Mouse (Mus musculus): ENCODE measurements at regions not wholly inside any gene's neighbourhood (a gene's known extent, or its start where the extent isn't known, plus 50 kb on each side); places are given as distances from the start of the nearest gene placed in this dataset.
"Not testable (repeated sequence)": the region's sequence is repeated elsewhere in the genome, so short reads cannot be mapped to it uniquely, and the experiment has no call there.

GRCm38 (mm10) chr15:92994191-92994671 is 280.7 kb downstream of the Gxylt1 start:
- no peak for DNase-seq

GRCm38 (mm10) chr15:92993538-92994190 is 281.3 kb downstream of the Gxylt1 start:
- no peak for DNase-seq

DNA sequence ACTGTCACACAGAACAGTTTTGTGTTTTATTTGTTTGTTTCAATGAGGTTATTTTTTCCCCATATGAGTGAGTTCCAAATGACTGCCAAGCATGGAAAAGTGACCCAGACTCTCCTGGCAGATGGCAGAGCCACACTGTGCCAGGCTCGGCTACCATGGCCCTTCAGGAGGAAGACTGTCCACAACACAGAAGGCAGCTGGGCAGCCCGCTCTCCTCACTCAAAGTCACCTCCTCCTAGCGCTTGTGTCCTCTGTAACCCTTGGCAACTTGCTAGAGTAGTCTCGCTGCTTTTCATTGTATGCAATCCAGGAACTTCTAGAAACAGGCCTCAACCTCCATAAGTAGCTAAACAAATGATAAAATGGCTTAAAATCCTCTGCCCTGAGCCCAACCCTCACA is 299.2 kb downstream of the Gxylt1 start:
- DNase-seq, result peak; percentile 16 to 18

DNA sequence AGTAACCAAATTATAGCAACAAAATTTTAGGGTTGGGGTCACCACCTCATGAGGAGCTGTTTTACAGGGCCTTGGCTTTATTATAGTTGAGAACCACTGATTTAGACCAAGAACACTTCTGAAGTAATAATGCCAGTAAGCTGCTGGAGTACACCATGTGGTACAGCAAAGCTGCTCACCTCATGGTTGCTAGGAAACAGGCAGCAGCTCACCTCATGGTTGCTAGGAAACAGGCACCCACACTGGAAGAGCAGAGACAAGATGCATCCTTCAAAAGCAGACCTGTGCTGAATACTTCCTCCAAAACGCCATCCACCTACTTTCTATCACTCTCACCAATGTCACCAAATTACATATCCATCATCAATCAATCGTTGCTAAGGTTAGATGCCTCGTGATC is 300.0 kb downstream of the Gxylt1 start:
- DNase-seq, result no peak

DNA sequence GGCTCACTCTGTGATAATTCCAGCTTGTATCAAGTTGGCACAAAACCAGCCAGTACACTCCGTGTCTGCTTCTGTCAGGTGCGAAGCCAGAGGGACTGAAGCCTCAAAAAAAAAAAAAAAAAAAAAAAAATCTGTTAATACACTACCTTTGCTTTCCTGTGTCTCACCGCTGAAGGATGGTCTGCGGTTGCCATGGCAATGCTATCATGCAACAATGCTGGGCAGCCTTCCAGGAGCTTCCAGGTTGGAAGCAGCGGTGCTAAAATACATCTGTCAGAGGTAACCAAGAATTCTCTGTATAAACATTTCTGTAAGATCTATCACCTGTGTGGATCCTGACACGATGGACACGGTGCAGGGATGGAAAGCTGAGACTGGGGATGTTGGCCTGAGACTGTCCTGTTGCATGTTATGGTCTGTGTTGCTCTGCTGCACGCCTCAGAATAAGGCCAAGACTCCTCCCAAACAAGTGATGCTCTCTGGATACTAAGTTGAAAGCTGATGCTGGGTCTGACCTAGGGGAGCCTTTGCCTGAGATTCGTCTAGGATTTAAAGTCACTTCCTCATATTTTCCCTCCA is 301.2 kb downstream of the Gxylt1 start:
- DNase-seq, result no peak

DNA sequence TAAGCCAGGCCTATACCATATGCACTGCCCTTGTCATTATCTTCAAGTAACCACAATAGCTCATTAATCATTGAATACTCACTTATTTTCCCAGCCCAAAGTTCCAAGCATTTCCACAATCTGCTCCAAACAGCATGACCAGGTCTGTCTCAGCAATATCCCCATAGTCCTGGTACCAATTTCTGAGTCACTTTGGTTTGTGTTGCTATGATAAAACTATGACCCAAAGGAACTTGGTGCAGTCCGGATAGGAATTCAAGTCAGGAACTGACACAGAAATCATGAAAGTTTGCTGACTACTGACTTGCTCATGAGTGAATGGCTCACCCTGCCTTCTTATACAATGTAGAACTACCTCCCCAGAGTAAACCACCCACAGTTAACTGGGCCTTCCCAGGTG is 309.4 kb downstream of the Gxylt1 start:
- no peak for DNase-seq

DNA sequence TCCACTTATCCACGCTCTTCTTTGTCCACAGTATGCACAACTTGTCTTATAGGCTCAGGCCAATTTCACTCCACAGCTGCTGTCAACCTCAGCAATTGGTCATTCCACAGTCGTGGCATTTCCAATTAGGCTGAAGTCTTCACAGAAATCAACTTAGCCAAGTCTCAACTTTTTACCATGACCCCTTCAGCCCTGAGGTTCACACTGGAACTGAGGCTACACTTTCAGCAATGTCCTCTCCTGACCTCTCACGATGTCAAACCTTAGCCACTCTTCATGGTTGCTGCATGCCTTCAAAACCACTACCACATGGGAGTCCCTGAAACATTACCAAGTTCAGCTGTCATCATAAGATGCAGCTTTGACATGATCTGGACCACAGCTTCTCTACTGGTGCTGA is 310.1 kb downstream of the Gxylt1 start:
- DNase-seq, result no peak

DNA sequence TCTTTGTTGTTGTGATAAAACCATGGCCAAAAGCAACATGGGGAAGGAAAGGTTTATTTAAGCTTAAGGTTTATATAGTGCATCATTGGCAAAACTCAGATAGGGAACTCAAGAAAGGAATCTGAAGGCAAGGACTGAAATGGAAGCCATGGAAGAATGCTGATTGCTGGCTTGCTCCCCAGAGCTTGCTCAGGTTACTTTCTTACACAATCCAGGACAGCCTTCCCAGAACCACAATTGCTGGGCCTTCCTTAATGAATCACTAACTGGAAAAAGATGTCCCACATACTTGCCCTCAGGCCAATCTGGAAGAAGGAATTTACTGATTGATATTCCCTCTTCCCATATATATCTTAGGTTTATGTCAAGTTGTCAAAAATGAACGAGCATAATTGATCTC is 310.8 kb downstream of the Gxylt1 start:
- DNase-seq, result no peak

GRCm38 (mm10) chr15:92950912-92951311 is 324.1 kb downstream of the Gxylt1 start:
- DNase-seq, result not testable (repeated sequence)

DNA sequence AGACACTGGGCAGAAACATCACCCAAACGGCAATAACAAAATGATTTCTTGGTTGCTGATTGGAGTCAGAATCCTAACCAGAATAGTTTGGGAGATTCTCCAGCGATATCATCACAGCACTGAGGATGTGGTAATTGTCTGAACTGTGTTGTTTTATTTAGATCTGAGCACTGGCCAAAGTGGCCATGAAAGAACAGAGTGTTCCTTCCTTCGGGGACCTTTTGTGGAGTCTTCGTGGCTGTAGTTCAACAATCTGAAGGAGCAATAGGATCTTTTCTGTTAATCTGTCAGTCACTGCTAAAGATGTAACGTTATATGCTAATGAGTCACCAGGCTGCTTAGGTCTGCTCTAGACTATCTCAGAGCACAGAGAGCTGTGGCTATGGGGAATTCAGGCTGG is 328.8 kb downstream of the Gxylt1 start:
- no peak for DNase-seq

GRCm38 (mm10) chr15:92903821-92904220 is 371.2 kb downstream of the Gxylt1 start:
- no peak for DNase-seq

DNA sequence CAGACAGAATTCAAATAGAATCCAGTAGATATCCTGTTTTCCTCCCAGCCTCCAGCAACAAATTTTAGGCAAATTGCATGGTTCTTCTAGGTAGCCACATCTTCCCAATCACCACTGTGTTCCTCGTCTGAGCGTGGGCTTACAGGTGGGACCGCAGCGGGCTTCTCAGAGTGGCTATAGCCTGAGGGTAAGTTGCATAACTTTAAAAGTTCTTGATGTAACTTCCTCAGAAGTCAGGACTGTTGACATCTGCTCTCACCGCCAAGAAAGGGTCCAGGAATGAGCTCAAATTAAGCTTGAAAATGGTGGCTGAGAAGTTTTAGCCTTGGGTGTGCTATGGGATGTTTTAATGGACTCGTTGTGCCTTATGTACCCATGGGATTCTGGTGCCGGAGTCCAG is 377.7 kb downstream of the Gxylt1 start:
- no peak for DNase-seq

- DNase-seq, result no peak
Measured at GRCm38 (mm10) chr15:92895836-92896235, 379.1 kb downstream of the Gxylt1 start.

- DNase-seq, result no peak
Measured at GRCm38 (mm10) chr15:92876438-92876837, 398.5 kb downstream of the Gxylt1 start.

GRCm38 (mm10) chr15:92864106-92864505 is 410.9 kb downstream of the Gxylt1 start:
- no peak for DNase-seq

GRCm38 (mm10) chr15:92850854-92851253 is 424.1 kb downstream of the Gxylt1 start:
- no peak for DNase-seq

DNA sequence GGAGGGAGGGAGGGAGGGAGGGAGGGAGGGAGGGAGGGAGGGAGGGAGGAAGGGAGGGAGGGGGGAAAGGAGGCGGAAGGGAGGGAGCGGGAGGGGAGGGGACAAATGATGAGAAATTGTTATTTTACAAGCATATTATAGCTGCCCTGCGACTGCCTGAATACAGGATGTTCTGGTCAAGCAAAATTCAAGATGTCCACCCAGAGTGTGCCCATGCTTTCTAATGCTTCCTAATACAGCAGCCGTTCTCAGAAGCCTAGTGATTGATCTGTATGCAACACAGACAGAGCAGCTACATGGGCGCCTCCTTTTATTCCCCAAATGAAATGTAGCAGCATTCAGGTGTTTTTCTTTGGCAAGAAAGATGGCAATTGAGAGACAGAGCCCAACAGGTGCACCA is 434.9 kb downstream of the Gxylt1 start:
- no peak for DNase-seq

DNA sequence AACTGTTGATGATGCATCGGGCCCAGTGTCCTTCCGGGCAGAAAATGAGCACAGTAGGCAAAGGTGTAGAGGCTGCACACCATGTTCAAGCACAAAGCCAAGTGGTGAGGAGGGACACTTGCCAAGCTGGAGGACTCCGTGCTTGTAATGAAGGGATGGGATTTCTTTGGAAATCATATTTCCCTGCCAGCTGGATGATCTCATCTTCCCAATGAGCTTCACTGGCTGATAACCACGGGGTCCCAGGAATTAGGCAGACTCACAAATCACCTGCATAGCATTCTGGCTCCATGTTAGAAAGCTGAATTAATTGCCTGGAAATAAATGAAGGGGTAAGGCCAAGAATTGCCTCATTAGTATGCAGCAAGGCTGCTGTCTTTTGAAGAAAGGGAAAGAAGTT is 435.4 kb downstream of the Gxylt1 start:
- peak in 1 of 2 experiments; percentile 10 for DNase-seq

DNA sequence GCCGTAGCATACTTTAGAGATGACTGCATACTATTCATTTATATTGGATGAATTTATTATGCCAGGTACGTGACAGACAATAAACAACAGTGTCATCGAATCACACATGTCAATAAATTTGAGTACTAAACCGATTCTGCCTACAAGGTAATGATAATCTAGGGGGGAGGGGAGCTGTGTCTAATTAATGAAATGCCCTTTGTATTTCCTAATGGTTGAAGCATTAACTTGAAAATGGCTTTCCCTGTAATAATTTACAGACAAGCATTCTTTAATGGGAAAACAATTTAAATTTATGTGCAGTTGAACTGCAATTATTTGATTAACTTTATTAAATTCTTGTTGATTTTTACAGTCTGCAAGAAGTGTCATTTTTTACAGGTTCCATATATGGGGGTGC is 429.5 kb downstream of the Pdzrn4 start:
- DNase-seq, result no peak
